Mouse (Mus musculus) gastrocnemius, postnatal 10 days (tissue): ENCODE results near the gene Pfkfb4. TPM values are rescaled to one million over a fixed set of nuclear protein-coding genes. Genes with fewer than 3 reads are reported as not detected.

ENCODE experiments used
- DNase-seq: peaks from one replicate; pipeline ENCODE4 v3.0.0; 2021; ENCODE audit warnings: mixed read lengths
- total RNA-seq, 2 experiments: library from RNA; stranded (reverse); gene quantifications; 2 replicates each; pipeline ENCODE4 v1.2.3; 2021

The Pfkfb4 gene
- total RNA-seq, 2 experiments from 2014 or later, result 26.9 TPM

GRCm38 (mm10) chr9:109031686-109032085, 40.1 kb downstream of the Pfkfb4 start:
- DNase-seq, result no peak

- no peak for DNase-seq
Measured at GRCm38 (mm10) chr9:109032435-109032834, 40.9 kb downstream of the Pfkfb4 start.

GRCm38 (mm10) chr9:109038086-109038895, 46.7 kb downstream of the Pfkfb4 start, which contains the start of gene Shisa5:
TSS of gene Shisa5 (plus strand) at chr9:109038565.
- peak; percentile 83 for DNase-seq

- DNase-seq, result peak; percentile 66
Measured at GRCm38 (mm10) chr9:109038901-109039364, 47.4 kb downstream of the Pfkfb4 start.

GRCm38 (mm10) chr9:109039681-109040080, 48.1 kb downstream of the Pfkfb4 start:
- no peak for DNase-seq

- DNase-seq, result no peak
Measured at GRCm38 (mm10) chr9:109040216-109040615, 48.6 kb downstream of the Pfkfb4 start.

- no peak for DNase-seq
Measured at GRCm38 (mm10) chr9:109040906-109041305, 49.3 kb downstream of the Pfkfb4 start.

GRCm38 (mm10) chr9:109041351-109041750, 49.8 kb downstream of the Pfkfb4 start:
- no peak for DNase-seq

- peak; percentile 45 for DNase-seq
Measured at GRCm38 (mm10) chr9:109046306-109046705, 54.7 kb downstream of the Pfkfb4 start.

GRCm38 (mm10) chr9:109049316-109049715, 57.7 kb downstream of the Pfkfb4 start:
- DNase-seq, result no peak

- no peak for DNase-seq
Measured at GRCm38 (mm10) chr9:109049996-109050673, 58.6 kb downstream of the Pfkfb4 start.

GRCm38 (mm10) chr9:109050674-109050997, 59.1 kb downstream of the Pfkfb4 start:
- no peak for DNase-seq

GRCm38 (mm10) chr9:109051011-109051501, 59.5 kb downstream of the Pfkfb4 start:
- no peak for DNase-seq

- no peak for DNase-seq
Measured at GRCm38 (mm10) chr9:109051651-109052489, 60.3 kb downstream of the Pfkfb4 start.

GRCm38 (mm10) chr9:109052490-109053260, 61.1 kb downstream of the Pfkfb4 start:
- DNase-seq, result no peak

- DNase-seq, result no peak
Measured at GRCm38 (mm10) chr9:109053366-109053765, 61.8 kb downstream of the Pfkfb4 start.

- DNase-seq, result no peak
Measured at GRCm38 (mm10) chr9:109053851-109054250, 62.3 kb downstream of the Pfkfb4 start.

- peak; percentile 43 for DNase-seq
Measured at GRCm38 (mm10) chr9:109054712-109055111, 63.1 kb downstream of the Pfkfb4 start.

GRCm38 (mm10) chr9:109055271-109056030, 63.9 kb downstream of the Pfkfb4 start:
- no peak for DNase-seq

GRCm38 (mm10) chr9:109056081-109056690, 64.6 kb downstream of the Pfkfb4 start:
- DNase-seq, result no peak
